Mouse (Mus musculus) heart, embryonic 13.5 days (tissue): Measurements from ENCODE around the gene Add3. TPM values are rescaled to one million over a fixed set of nuclear protein-coding genes. Genes with fewer than 3 reads are reported as not detected.

Source experiments
- ATAC-seq: fragments of 200-750 bp; cut with Nextera tagmentation; 2 replicates; pipeline ENCODE4 v1.8.0; 2017; ENCODE audit warnings: moderate TSS enrichment; ENCODE audit not compliant: insufficient number of reproducible peaks, low FRiP score, low TSS enrichment; ENCODE audit errors: extremely low read depth
- H3K27ac ChIP-seq: fragments of 300-500 bp; sonication (generic); replicated peaks from 2 replicates; pipeline ENCODE4 v1.5.1; 2015; ENCODE audit warnings: moderate library complexity, mild to moderate bottlenecking, inconsistent platforms
- H3K27me3 ChIP-seq: fragments of 300-500 bp; sonication (generic); replicated peaks from 2 replicates; pipeline ENCODE4 v1.6.1; 2015; ENCODE audit warnings: mild to moderate bottlenecking, inconsistent platforms
- H3K36me3 ChIP-seq: fragments of 300-500 bp; sonication (generic); 2 replicates; pipeline ENCODE4 v1.6.1; 2015; ENCODE audit warnings: mild to moderate bottlenecking, inconsistent platforms
- H3K4me1 ChIP-seq: fragments of 300-500 bp; sonication (generic); 2 replicates; pipeline ENCODE4 v1.6.1; 2015; ENCODE audit warnings: inconsistent platforms
- H3K4me2 ChIP-seq: fragments of 300-500 bp; sonication (generic); 2 replicates; pipeline ENCODE4 v1.6.1; 2015; ENCODE audit warnings: inconsistent platforms, mild to moderate bottlenecking, moderate library complexity
- H3K4me3 ChIP-seq: fragments of 300-500 bp; sonication (generic); 2 replicates; pipeline ENCODE4 v1.5.1; 2015; ENCODE audit warnings: moderate library complexity, mild to moderate bottlenecking, inconsistent platforms
- H3K9ac ChIP-seq: fragments of 300-500 bp; sonication (generic); 2 replicates; pipeline ENCODE4 v1.6.1; 2015; ENCODE audit warnings: inconsistent platforms, mild to moderate bottlenecking, moderate library complexity
- H3K9me3 ChIP-seq: fragments of 300-500 bp; sonication (generic); 2 replicates; pipeline ENCODE4 v1.6.1; 2016; ENCODE audit warnings: inconsistent platforms
- WGBS: fragments of 180-500 bp; shearing (Covaris S2); methylation state at CpG from one replicate; pipeline ENCODE4 v1.1.7; 2015; ENCODE audit warnings: mixed read lengths; 5-methylcytosine and 5-hydroxymethylcytosine counted together
- polyA plus RNA-seq: library from polyadenylated mRNA; unstranded; fragments of >200 nt; fragmentation: Nextera tagmentation; extraction: Ambion mirVana; gene quantifications from 2 replicates; pipeline ENCODE4 v1.2.1, GENCODE M21; 2015

Add3 gene
- polyA plus RNA-seq, 1 experiment from 2014 or later, result 121 TPM

GRCm38 (mm10) chr19:53263859-53264733, 123.9 kb downstream of the Add3 start:
- no peak overlapping the region for H3K27ac ChIP-seq
- no peak for ATAC-seq
- no peaks in the 10 kb centered on the region for H3K36me3 ChIP-seq
- 34% methylated on average over 23 of the region's 23 CpGs for WGBS
- H3K9me3 ChIP-seq, result no peaks in the 10 kb centered on the region
- no peak overlapping the region for H3K9ac ChIP-seq
- no peaks in the 10 kb centered on the region for H3K27me3 ChIP-seq
- peak overlapping the region; percentile 22; the same call in 1 of the 2 replicates for H3K4me2 ChIP-seq
- peaks cover 29% of the 10 kb centered on the region for H3K4me1 ChIP-seq
- no peak overlapping the region for H3K4me3 ChIP-seq

- Histone ChIP-seq H3K9me3 (no peaks in the 10 kb centered on the region), H3K4me2 (no peak overlapping the region), H3K27ac (no peak overlapping the region), H3K4me3 (no peak overlapping the region), H3K27me3 (no peaks in the 10 kb centered on the region), H3K36me3 (no peaks in the 10 kb centered on the region), H3K4me1 (peaks cover 20% of the 10 kb centered on the region), H3K9ac (no peak overlapping the region)
- WGBS, result 50% methylated on average over 12 of the region's 12 CpGs
- ATAC-seq, result no peak; the same call in 1 of the 2 replicates
Observed at GRCm38 (mm10) chr19:53264821-53265727, 124.8 kb downstream of the Add3 start.

GRCm38 (mm10) chr19:53267305-53267704, 127.1 kb downstream of the Add3 start:
- Histone ChIP-seq H3K36me3 (no peaks in the 10 kb centered on the region), H3K4me3 (no peak overlapping the region), H3K27ac (no peak overlapping the region), H3K9me3 (no peaks in the 10 kb centered on the region), H3K27me3 (no peaks in the 10 kb centered on the region), H3K4me1 (peaks cover 20% of the 10 kb centered on the region), H3K9ac (no peak overlapping the region), H3K4me2 (no peak overlapping the region)
- 83% methylated on average over 9 of the region's 9 CpGs for WGBS
- no peak for ATAC-seq

- 81% methylated on average over 17 of the region's 17 CpGs for WGBS
Observed at GRCm38 (mm10) chr19:53273055-53273722, 132.9 kb downstream of the Add3 start.

GRCm38 (mm10) chr19:53273781-53274428, 133.7 kb downstream of the Add3 start:
- Histone ChIP-seq H3K9me3 (no peaks in the 10 kb centered on the region), H3K4me2 (no peak overlapping the region), H3K9ac (no peak overlapping the region), H3K27ac (no peak overlapping the region), H3K36me3 (no peaks in the 10 kb centered on the region), H3K4me1 (peaks cover 29% of the 10 kb centered on the region), H3K27me3 (no peaks in the 10 kb centered on the region), H3K4me3 (no peak overlapping the region)
- WGBS, result 83% methylated on average over 23 of the region's 23 CpGs
- no peak for ATAC-seq

More at GRCm38 (mm10) chr19:53273055-53273722, 132.9 kb downstream of the Add3 start:
- Histone ChIP-seq H3K4me3 (no peak overlapping the region), H3K9ac (no peak overlapping the region), H3K4me2 (no peak overlapping the region), H3K4me1 (peaks cover 29% of the 10 kb centered on the region), H3K36me3 (no peaks in the 10 kb centered on the region), H3K27ac (no peak overlapping the region), H3K27me3 (no peaks in the 10 kb centered on the region), H3K9me3 (no peaks in the 10 kb centered on the region)
- no peak for ATAC-seq

GRCm38 (mm10) chr19:53275204-53275603, 135.0 kb downstream of the Add3 start:
- no peaks in the 10 kb centered on the region for H3K27me3 ChIP-seq
- no peak overlapping the region for H3K9ac ChIP-seq
- no peak overlapping the region for H3K4me2 ChIP-seq
- no peak overlapping the region; the same call in 1 of the 2 replicates for H3K27ac ChIP-seq
- 17% methylated on average over 3 of the region's 3 CpGs for WGBS
- no peaks in the 10 kb centered on the region for H3K9me3 ChIP-seq
- H3K36me3 ChIP-seq, result no peaks in the 10 kb centered on the region
- no peak for ATAC-seq
- no peak overlapping the region for H3K4me3 ChIP-seq
- H3K4me1 ChIP-seq, result peaks cover 36% of the 10 kb centered on the region

- 32% methylated on average over 19 of the region's 19 CpGs for WGBS
- Histone ChIP-seq H3K9me3 (no peaks in the 10 kb centered on the region), H3K4me2 (peak overlapping the region; percentile 58), H3K36me3 (no peaks in the 10 kb centered on the region), H3K9ac (peak overlapping the region; percentile 67), H3K4me1 (peaks cover 36% of the 10 kb centered on the region), H3K27ac (no peak overlapping the region), H3K4me3 (peak overlapping the region; percentile 12; the same call in 1 of the 2 replicates), H3K27me3 (no peaks in the 10 kb centered on the region)
- no peak for ATAC-seq
Observed at GRCm38 (mm10) chr19:53276902-53277707, 136.9 kb downstream of the Add3 start.

- Histone ChIP-seq H3K9me3 (no peaks in the 10 kb centered on the region), H3K36me3 (no peaks in the 10 kb centered on the region), H3K27me3 (no peaks in the 10 kb centered on the region), H3K4me1 (peaks cover 37% of the 10 kb centered on the region), H3K27ac (no peak overlapping the region), H3K4me3 (no peak overlapping the region), H3K4me2 (no peak overlapping the region), H3K9ac (no peak overlapping the region)
- ATAC-seq, result no peak
- WGBS, result 74% methylated on average over 19 of the region's 19 CpGs
Observed at GRCm38 (mm10) chr19:53278491-53279415, 138.5 kb downstream of the Add3 start.

GRCm38 (mm10) chr19:53280254-53280653, 140.0 kb downstream of the Add3 start:
- no peaks in the 10 kb centered on the region for H3K9me3 ChIP-seq
- no peaks in the 10 kb centered on the region for H3K27me3 ChIP-seq
- H3K4me3 ChIP-seq, result no peak overlapping the region
- ATAC-seq, result no peak
- no peak overlapping the region for H3K4me2 ChIP-seq
- 81% methylated on average over 8 of the region's 8 CpGs for WGBS
- H3K27ac ChIP-seq, result no peak overlapping the region
- peaks cover 42% of the 10 kb centered on the region for H3K4me1 ChIP-seq
- no peaks in the 10 kb centered on the region for H3K36me3 ChIP-seq
- H3K9ac ChIP-seq, result no peak overlapping the region
